Mouse (Mus musculus): ENCODE measurements around the gene Atp11b.

Atp11b gene

DNA sequence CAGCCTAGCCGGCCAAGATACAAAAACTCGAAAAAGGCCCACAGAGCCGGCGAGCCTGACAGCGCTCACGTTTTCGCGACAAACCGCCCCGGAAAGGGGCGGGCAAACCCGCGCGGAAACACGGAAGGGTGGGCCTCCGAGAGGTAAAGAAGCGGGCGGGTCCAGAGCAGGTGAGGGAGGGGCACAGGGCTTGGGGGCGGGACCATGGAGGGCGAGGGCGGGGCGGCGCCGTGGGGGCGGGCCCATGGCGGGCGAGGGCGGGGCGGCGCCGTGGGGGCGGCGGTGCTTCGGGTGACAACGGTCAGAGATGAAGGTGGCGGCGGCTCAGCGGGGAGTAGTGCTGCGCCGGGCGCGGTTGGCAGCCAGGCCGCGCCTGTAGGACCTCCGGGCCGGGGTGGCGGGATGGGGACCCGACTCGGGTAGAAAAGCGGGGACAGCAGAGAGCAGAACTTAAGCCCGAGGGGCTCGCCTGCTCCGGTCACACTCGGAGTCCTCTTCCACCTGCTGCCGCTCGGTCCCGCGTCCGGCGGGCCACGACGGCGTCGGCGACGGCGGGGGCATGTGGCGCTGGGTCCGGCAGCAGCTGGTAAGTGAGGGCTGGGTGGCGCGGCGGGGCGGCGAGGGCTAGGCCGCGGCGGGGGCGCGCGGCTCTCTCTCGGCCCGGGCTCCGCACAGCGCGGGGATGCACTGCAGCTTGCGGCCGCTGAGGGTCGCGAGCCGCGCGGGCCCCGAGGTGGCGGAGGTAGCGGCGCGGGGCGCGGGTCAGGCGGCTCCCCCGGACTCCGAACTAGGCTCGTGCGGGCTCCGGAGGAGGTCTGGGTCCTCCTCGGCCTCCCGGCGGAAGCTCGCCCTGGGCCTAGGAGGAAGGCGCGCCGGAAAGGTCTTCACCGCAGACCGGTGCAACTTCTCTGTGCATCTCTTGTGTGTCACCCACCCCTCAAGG, at the start of gene Atp11b:
Gene Atp11b, plus strand, starts transcription at position 282 of the 943 bp plus-strand sequence.
- peak; percentile 94 for DNase-seq (ENCODE audit: low read depth, low spot score)
- no peaks in the 10 kb centered on the region for H3K27me3 ChIP-seq (ENCODE audit: control insufficient read depth, insufficient read depth, low read length, poor library complexity, severe bottlenecking)
- no peaks in the 10 kb centered on the region for H3K36me3 ChIP-seq (ENCODE audit: control insufficient read depth, insufficient read depth, low read length, poor library complexity, severe bottlenecking)

DNA sequence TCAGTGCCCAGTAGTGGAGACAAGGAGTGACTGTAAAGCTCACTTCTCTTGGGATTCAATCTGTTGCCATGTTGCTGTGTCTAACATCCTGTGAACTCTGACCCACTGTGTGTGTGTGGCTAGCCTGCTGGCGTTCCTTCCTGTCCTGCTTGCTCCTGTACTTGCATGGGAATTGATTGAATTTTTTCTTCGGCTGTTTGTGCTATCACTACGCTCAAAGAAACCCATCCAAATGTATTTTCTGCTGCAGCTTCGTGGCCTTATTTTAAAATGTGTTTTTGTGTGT, 49.6 kb upstream of the Atp11b start:
- no peaks in the 10 kb centered on the region for H3K27me3 ChIP-seq (ENCODE audit: control insufficient read depth, insufficient read depth, low read length, poor library complexity, severe bottlenecking)
- no peak for DNase-seq (ENCODE audit: low read depth, low spot score)
- no peaks in the 10 kb centered on the region for H3K36me3 ChIP-seq (ENCODE audit: control insufficient read depth, insufficient read depth, low read length, poor library complexity, severe bottlenecking)

DNA sequence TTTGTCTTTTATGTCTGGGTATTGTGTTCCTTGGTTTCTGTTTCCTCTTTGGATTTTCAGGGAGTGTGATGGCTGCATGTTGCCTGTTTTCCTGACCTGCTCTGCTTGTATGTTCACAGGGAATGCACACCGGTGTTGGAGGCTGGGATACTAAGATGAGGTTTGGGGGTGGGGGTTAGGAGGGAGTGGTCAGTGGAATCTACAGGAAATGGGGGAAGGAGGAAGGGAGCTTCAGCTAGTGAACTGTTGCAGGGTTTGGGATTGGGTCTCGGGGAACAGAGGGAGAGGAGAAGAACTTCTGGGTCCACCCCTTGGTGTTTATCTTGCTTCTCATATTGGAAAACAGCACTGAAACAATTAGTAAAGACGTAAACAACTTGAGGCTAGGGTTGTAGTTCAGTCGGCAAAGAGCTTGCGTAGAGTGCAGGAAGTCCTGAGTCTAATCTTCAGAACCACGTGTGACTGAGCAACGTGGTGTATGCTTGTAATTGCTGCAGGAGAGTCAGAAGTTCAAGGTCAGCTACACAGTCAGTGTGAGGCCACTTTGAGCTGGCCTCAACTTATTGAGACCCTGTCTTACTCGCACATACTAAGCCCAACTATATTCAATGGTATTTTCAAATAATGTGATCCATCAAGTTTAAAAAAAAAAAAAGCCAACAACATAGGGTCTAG, 34.2 kb upstream of the Atp11b start:
- Histone ChIP-seq H3K27me3 (ENCODE audit: control insufficient read depth, insufficient read depth, low read length, poor library complexity, severe bottlenecking) (no peaks in the 10 kb centered on the region; the same call in 1 of the 2 replicates), H3K36me3 (ENCODE audit: control insufficient read depth, insufficient read depth, low read length, poor library complexity, severe bottlenecking) (no peaks in the 10 kb centered on the region)
- no peak for DNase-seq (ENCODE audit: low read depth, low spot score)

DNA sequence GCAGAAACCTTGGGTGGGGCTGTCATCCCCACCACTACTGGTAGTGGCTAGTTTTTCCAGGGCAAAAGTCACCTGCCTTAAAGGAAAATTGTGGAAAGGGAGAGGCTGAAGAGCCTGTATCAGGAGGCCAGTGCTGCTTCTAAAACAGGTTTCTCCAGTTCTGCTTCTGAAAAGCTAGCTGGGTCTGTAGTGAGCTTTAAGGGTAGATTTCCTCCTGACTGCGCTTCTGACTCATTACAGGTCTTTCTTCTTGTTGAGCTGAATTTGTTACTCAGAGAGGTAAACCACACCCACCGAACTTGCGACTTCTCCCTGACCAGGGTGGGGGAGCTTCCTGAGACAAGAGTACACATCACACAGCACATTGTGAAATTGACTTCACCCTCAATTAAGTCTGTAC, 33.1 kb upstream of the Atp11b start:
- peak; percentile 12 for DNase-seq (ENCODE audit: low read depth, low spot score)
- Histone ChIP-seq H3K36me3 (ENCODE audit: control insufficient read depth, insufficient read depth, low read length, poor library complexity, severe bottlenecking) (no peaks in the 10 kb centered on the region), H3K27me3 (ENCODE audit: control insufficient read depth, insufficient read depth, low read length, poor library complexity, severe bottlenecking) (no peaks in the 10 kb centered on the region; the same call in 1 of the 2 replicates)

DNA sequence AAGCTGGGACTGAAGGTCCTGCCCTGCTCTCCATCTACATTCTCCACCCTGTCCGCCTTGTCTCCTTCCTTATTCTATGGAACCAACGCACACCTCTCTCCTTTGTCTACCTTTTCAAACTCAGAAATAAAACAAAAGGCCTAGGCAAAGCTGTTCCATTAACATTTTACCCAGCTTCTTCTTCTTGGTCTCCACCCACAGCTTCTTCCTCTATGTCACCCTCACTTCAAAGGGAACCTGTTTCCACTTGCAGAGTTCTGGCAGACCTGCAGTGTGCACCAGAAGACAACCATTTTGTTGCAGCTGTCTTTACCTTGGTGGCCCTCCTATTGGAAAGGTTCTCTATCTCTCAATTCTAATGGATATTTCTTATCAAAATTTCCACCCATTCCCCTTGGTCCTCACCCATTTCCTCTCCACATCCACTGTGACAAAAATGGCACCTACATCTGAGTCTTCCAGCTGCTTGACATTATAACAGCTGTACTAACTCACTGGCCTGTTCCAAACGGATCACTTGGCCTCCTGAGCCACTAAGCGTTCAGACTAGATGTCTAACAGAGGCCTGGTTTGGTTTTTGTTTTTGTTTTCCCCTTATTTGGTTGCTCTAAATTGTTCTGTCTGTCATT, 32.0 kb upstream of the Atp11b start:
- no peak for DNase-seq (ENCODE audit: low read depth, low spot score)
- Histone ChIP-seq H3K27me3 (ENCODE audit: control insufficient read depth, insufficient read depth, low read length, poor library complexity, severe bottlenecking) (no peaks in the 10 kb centered on the region; the same call in 1 of the 2 replicates), H3K36me3 (ENCODE audit: control insufficient read depth, insufficient read depth, low read length, poor library complexity, severe bottlenecking) (no peaks in the 10 kb centered on the region)

DNA sequence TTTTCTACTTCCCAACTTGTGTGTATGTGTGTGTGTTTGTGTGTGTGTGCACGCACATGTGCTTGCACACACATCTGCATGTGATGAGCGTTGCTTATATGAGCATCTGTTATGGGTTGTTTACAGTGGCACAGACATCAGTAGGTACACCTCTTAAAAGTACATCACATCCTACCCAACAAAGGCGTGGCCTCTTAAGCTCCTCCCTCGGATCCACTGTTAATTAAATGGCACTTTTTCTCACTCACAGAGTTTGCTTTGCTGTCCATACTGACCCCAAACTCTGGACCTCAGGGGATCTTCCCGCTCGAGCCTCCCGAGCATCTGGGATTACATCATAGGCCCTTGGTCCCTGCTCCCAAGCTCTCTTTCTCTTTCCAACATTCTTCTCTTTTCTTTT, 31.1 kb upstream of the Atp11b start:
- Histone ChIP-seq H3K27me3 (ENCODE audit: control insufficient read depth, insufficient read depth, low read length, poor library complexity, severe bottlenecking) (no peaks in the 10 kb centered on the region; the same call in 1 of the 2 replicates), H3K36me3 (ENCODE audit: control insufficient read depth, insufficient read depth, low read length, poor library complexity, severe bottlenecking) (no peaks in the 10 kb centered on the region)
- no peak for DNase-seq (ENCODE audit: low read depth, low spot score)

GRCm38 (mm10) chr3:35723586-35724322, 30.2 kb upstream of the Atp11b start:
- no peak for DNase-seq (ENCODE audit: low read depth, low spot score)
- Histone ChIP-seq H3K27me3 (ENCODE audit: control insufficient read depth, insufficient read depth, low read length, poor library complexity, severe bottlenecking) (no peaks in the 10 kb centered on the region; the same call in 1 of the 2 replicates), H3K36me3 (ENCODE audit: control insufficient read depth, insufficient read depth, low read length, poor library complexity, severe bottlenecking) (no peaks in the 10 kb centered on the region)

DNA sequence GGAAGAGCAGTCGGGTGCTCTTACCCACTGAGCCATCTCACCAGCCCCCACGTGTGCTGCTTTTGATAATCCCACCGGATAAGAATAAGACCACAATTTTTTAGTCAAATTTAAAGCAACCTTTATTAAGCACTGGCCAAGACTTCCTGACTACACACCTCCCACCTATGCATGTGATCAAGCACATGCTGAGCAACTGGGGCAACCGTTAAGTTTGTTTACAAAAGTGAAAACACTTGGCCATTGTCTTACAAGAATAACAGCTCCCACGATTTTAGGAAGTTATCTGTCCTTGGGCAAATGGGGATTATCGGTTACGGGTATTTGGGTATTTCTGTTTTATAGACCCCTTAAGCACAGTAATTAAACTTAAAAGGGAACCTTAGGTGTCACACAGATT, 28.8 kb upstream of the Atp11b start:
- DNase-seq (ENCODE audit: low read depth, low spot score): no peak
- no peaks in the 10 kb centered on the region for H3K27me3 ChIP-seq (ENCODE audit: control insufficient read depth, insufficient read depth, low read length, poor library complexity, severe bottlenecking)
- no peaks in the 10 kb centered on the region for H3K36me3 ChIP-seq (ENCODE audit: control insufficient read depth, insufficient read depth, low read length, poor library complexity, severe bottlenecking)

GRCm38 (mm10) chr3:35726936-35727335, 27.0 kb upstream of the Atp11b start:
- Histone ChIP-seq H3K27me3 (ENCODE audit: control insufficient read depth, insufficient read depth, low read length, poor library complexity, severe bottlenecking) (no peaks in the 10 kb centered on the region), H3K36me3 (ENCODE audit: control insufficient read depth, insufficient read depth, low read length, poor library complexity, severe bottlenecking) (no peaks in the 10 kb centered on the region)
- DNase-seq (ENCODE audit: low read depth, low spot score): no peak

DNA sequence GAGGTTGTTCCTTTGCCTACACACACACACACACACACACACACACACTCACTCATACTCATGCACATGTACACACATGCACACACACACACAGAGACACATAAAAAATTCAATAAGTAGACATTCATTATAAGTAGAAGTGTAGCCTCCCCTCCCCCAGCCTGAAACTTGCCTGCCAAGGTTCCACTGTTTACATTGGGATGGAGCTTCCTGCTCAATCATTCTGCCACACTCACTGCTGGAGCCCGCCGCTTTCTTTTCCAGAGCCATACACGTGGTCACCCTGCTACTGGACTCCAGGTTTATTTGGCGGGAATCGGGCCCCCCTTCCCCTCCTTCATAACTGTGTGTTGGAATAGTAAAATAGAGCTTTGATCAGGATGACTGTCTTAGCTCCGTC, 24.4 kb upstream of the Atp11b start:
- H3K27me3 ChIP-seq (ENCODE audit: control insufficient read depth, insufficient read depth, low read length, poor library complexity, severe bottlenecking): no peaks in the 10 kb centered on the region
- no peaks in the 10 kb centered on the region for H3K36me3 ChIP-seq (ENCODE audit: control insufficient read depth, insufficient read depth, low read length, poor library complexity, severe bottlenecking)
- DNase-seq (ENCODE audit: low read depth, low spot score): no peak

DNA sequence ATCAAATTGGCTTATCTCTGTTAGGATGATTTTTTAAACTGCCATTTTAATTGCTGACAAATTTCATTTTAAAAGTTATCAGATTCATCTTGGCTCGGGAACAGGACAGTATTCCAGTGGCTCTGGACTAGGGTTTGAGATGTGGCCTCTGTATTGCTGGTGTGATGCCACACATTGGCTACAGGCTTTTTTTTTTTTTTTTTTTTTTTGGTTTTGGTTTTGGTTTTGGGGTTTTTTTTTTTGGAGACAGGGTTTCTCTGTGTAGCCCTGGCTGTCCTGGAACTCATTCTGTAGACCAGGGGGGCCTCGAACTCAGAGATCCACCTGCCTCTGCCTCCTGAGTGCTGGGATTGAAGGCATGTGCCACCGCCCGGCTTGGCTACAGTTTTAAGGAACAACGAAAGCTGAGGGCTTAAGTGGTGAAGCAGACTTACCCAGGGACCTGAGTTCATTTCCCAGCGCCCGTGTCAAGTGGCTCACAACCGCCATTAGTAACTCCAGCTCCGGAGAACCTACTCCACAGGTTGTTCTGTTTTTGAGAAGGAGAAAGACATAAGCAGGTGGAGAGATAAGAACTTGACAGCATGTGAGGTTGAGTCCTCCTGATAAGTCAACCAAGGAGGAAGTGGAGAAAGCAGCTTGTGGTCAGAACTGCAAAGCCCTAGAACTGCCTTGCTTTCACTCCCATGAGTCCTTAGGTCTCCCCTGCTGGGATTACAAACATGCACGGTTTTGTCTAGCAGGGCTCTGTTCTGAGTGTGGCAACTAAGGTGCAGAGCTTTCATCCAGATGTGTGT, 21.7 kb upstream of the Atp11b start:
- H3K36me3 ChIP-seq (ENCODE audit: control insufficient read depth, insufficient read depth, low read length, poor library complexity, severe bottlenecking): no peaks in the 10 kb centered on the region
- DNase-seq (ENCODE audit: low read depth, low spot score): peak; percentile 56
- H3K27me3 ChIP-seq (ENCODE audit: control insufficient read depth, insufficient read depth, low read length, poor library complexity, severe bottlenecking): no peaks in the 10 kb centered on the region

GRCm38 (mm10) chr3:35732778-35733147, 21.1 kb upstream of the Atp11b start:
- no peak for DNase-seq (ENCODE audit: low read depth, low spot score)
- no peaks in the 10 kb centered on the region for H3K27me3 ChIP-seq (ENCODE audit: control insufficient read depth, insufficient read depth, low read length, poor library complexity, severe bottlenecking)
- H3K36me3 ChIP-seq (ENCODE audit: control insufficient read depth, insufficient read depth, low read length, poor library complexity, severe bottlenecking): no peaks in the 10 kb centered on the region

- no peak for DNase-seq (ENCODE audit: low read depth, low spot score)
- no peaks in the 10 kb centered on the region for H3K27me3 ChIP-seq (ENCODE audit: control insufficient read depth, insufficient read depth, low read length, poor library complexity, severe bottlenecking)
These were observed 19.4 kb upstream of the Atp11b start for GRCm38 (mm10) chr3:35734509-35734908.

GRCm38 (mm10) chr3:35738071-35738470, 15.8 kb upstream of the Atp11b start:
- no peak for DNase-seq (ENCODE audit: low read depth, low spot score)
- Histone ChIP-seq H3K27me3 (ENCODE audit: control insufficient read depth, insufficient read depth, low read length, poor library complexity, severe bottlenecking) (no peaks in the 10 kb centered on the region), H3K36me3 (ENCODE audit: control insufficient read depth, insufficient read depth, low read length, poor library complexity, severe bottlenecking) (no peaks in the 10 kb centered on the region)

More at GRCm38 (mm10) chr3:35734509-35734908, 19.4 kb upstream of the Atp11b start:
- no peaks in the 10 kb centered on the region for H3K36me3 ChIP-seq (ENCODE audit: control insufficient read depth, insufficient read depth, low read length, poor library complexity, severe bottlenecking)

Data from splenic B cell, adult 2 months (primary cell).